Mouse (Mus musculus) kidney, embryonic 15.5 days (tissue): ENCODE measurements around the gene Tnni3. TPM values are rescaled to one million over a fixed set of nuclear protein-coding genes. Genes with fewer than 3 reads are reported as not detected.
A peak's percentile ranks its signal among the peaks of the same experiment; 100 is the strongest.

Source experiments
- ATAC-seq: fragments of 200-750 bp; cut with Nextera tagmentation; replicated peaks from 2 replicates; pipeline ENCODE4 v1.8.0; 2017; ENCODE audit warnings: moderate TSS enrichment; ENCODE audit not compliant: low FRiP score
- H3K27ac ChIP-seq: fragments of 300-500 bp; sonication (generic); 2 replicates; pipeline ENCODE4 v1.5.1; 2015; ENCODE audit warnings: mild to moderate bottlenecking, inconsistent platforms
- H3K27me3 ChIP-seq: fragments of 300-500 bp; sonication (generic); 2 replicates; pipeline ENCODE4 v1.6.1; 2015; ENCODE audit warnings: inconsistent platforms
- H3K36me3 ChIP-seq: fragments of 300-500 bp; sonication (generic); 2 replicates; pipeline ENCODE4 v1.6.1; 2015; ENCODE audit warnings: inconsistent platforms
- H3K4me1 ChIP-seq: fragments of 300-500 bp; sonication (generic); 2 replicates; pipeline ENCODE4 v1.6.1; 2015; ENCODE audit warnings: inconsistent platforms
- H3K4me2 ChIP-seq: fragments of 300-500 bp; sonication (generic); 2 replicates; pipeline ENCODE4 v1.6.1; 2015; ENCODE audit warnings: moderate library complexity, mild to moderate bottlenecking, inconsistent platforms
- H3K4me3 ChIP-seq: fragments of 300-500 bp; sonication (generic); replicated peaks from 2 replicates; pipeline ENCODE4 v1.5.1; 2015; ENCODE audit warnings: mild to moderate bottlenecking, inconsistent platforms
- H3K9ac ChIP-seq: fragments of 300-500 bp; sonication (generic); 2 replicates; pipeline ENCODE4 v1.6.1; 2015; ENCODE audit warnings: mild to moderate bottlenecking, inconsistent platforms
- H3K9me3 ChIP-seq: fragments of 300-500 bp; sonication (generic); replicated peaks from 2 replicates; pipeline ENCODE4 v1.6.1; 2016; ENCODE audit warnings: inconsistent platforms
- WGBS: fragments of 180-500 bp; shearing (Covaris S2); methylation state at CpG from one replicate; pipeline ENCODE4 v1.1.7; 2015; ENCODE audit warnings: mixed read lengths; 5-methylcytosine and 5-hydroxymethylcytosine counted together
- polyA plus RNA-seq: library from polyadenylated mRNA; unstranded; fragments of >200 nt; fragmentation: Nextera tagmentation; extraction: Ambion mirVana; gene quantifications from 2 replicates; pipeline ENCODE4 v1.2.1, GENCODE M21; 2015

Gene Tnni3
- polyA plus RNA-seq, 1 experiment from 2014 or later: 6.9 TPM

- Histone ChIP-seq H3K9ac (no peak overlapping the region), H3K36me3 (no peaks in the 10 kb centered on the region), H3K27ac (no peak overlapping the region), H3K27me3 (no peaks in the 10 kb centered on the region), H3K4me3 (no peak overlapping the region), H3K4me1 (peaks cover 55% of the 10 kb centered on the region), H3K4me2 (no peak overlapping the region), H3K9me3 (no peaks in the 10 kb centered on the region)
- 55% methylated on average over 6 of the region's 6 CpGs for WGBS
- no peak for ATAC-seq
These were observed 8.2 kb downstream of the Tnni3 start for GRCm38 (mm10) chr7:4515853-4516252.

GRCm38 (mm10) chr7:4513829-4514712 is 10.0 kb downstream of the Tnni3 start:
- Histone ChIP-seq H3K9ac (no peak overlapping the region), H3K4me2 (0 out of 2 replicates have a peak overlapping the region, but pooled peaks have one; percentile 4), H3K4me1 (peaks cover 57% of the 10 kb centered on the region), H3K27ac (peak overlapping the region; percentile 78), H3K36me3 (no peaks in the 10 kb centered on the region), H3K9me3 (no peaks in the 10 kb centered on the region), H3K4me3 (no peak overlapping the region), H3K27me3 (no peaks in the 10 kb centered on the region)
- 42% methylated on average over 6 of the region's 6 CpGs for WGBS
- no peak; the same call in 1 of the 2 replicates for ATAC-seq

GRCm38 (mm10) chr7:4513236-4513635 is 10.8 kb downstream of the Tnni3 start:
- Histone ChIP-seq H3K4me2 (no peak overlapping the region; the same call in 1 of the 2 replicates), H3K27ac (peak overlapping the region; percentile 78), H3K9ac (no peak overlapping the region), H3K4me3 (no peak overlapping the region), H3K4me1 (peaks cover 56% of the 10 kb centered on the region), H3K9me3 (no peaks in the 10 kb centered on the region), H3K36me3 (no peaks in the 10 kb centered on the region), H3K27me3 (no peaks in the 10 kb centered on the region)
- ATAC-seq: no peak
- WGBS: 33% methylated on average over 13 of the region's 13 CpGs

DNA sequence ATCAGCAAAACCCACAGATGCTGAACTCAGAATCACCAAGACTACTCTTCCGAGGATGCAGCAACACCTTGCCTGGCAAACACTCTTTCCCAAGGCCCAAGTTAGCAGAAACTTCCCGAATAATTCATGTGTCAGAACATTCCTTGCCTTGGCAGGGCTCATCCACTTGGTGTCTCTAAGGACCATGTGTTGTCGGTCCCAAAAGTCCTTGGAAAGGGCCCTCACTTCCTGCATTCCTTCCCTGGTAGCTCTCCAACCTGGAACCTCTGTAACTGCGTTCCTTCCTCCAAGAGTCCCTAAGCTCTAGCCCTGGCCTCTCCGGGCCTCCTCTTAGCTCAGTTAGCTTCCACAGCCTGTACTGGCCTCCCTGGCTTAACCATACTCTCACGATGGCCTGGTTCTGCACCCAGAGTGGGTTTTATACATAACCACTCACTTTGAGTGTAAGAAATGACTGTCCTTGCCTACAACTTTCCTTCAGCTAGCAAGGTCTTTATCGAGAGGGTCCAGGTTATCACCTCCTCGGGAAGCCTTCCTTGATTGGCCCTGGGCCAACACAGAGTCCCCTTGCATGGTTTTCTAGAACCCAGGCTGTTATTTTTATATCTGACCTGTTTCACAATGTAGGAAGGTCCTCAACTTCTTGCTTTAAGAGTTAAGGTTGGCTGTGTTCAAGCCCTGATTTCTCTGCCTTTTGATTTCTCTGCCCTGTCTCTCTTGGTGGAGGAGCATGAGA is 12.4 kb downstream of the Tnni3 start:
- Histone ChIP-seq H3K9ac (no peak overlapping the region), H3K4me2 (no peak overlapping the region), H3K27me3 (no peaks in the 10 kb centered on the region), H3K27ac (peak overlapping the region; percentile 38), H3K4me3 (no peak overlapping the region), H3K4me1 (peaks cover 52% of the 10 kb centered on the region), H3K9me3 (no peaks in the 10 kb centered on the region), H3K36me3 (no peaks in the 10 kb centered on the region)
- no peak for ATAC-seq
- 64% methylated on average over 8 of the region's 8 CpGs for WGBS

DNA sequence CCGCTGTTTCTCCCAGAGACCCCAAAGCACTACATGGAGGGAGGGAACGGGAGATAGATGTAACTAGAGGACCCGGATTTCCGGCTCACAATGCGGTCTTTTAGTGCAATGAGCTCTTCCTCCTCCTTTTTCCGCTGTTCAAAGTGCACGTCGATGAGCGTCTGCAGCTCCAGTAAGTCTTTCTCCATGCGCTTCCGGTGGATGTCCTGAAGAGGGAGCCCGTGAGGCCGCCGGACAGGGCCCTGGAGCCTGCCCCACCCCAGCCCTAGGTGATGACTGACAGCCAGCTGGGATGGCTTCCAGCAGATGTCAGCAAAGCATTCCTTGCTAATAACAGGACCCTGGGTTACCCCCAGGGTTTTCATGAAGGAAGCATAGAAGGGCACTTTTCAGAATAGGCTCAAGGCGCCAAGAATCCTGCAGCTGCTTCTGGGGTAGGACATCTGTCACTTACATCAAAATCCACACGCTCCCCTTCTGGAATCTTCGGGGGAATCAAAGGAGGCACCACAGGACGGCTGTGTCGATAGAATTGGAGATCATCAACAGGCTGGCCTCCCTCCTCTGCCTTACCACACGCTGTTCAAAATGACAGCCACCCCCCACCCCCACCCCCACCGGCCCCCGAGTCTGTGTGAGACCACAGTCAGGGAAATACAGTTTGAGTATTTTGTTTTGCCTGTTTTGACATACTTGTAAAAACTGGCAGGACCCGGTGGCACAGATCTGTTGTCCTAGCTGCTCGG is 14.0 kb downstream of the Tnni3 start:
- no peak overlapping the region for H3K9ac ChIP-seq
- peak; percentile 63 for ATAC-seq
- no peaks in the 10 kb centered on the region for H3K9me3 ChIP-seq
- peaks cover 41% of the 10 kb centered on the region for H3K4me1 ChIP-seq
- peak overlapping the region; percentile 12; the same call in 1 of the 2 replicates for H3K4me3 ChIP-seq
- no peaks in the 10 kb centered on the region for H3K27me3 ChIP-seq
- WGBS: 17% methylated on average over 24 of the region's 24 CpGs
- peak overlapping the region; percentile 41 for H3K4me2 ChIP-seq
- no peak overlapping the region for H3K27ac ChIP-seq
- H3K36me3 ChIP-seq: no peaks in the 10 kb centered on the region

DNA sequence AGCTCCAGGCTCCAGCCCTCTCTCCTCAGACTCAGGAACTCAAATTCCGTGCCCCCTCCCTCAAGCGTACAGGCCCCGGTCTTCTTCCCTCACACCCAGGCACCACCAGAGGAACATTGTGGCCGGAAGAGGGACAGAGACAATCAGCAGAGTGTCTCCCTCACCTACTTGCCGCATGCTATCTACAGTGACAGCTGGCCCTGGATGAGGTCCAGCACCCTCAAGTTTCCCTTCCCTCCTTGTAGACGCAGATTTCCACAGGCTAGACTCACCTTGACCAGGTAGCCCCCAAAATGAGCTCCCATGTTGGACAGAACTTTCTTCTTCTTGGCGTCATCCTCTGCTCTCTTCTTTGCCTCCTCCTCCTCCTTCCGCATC is 15.3 kb downstream of the Tnni3 start:
- Histone ChIP-seq H3K4me3 (no peak overlapping the region), H3K9me3 (no peaks in the 10 kb centered on the region), H3K36me3 (no peaks in the 10 kb centered on the region), H3K4me1 (peaks cover 34% of the 10 kb centered on the region), H3K9ac (no peak overlapping the region), H3K4me2 (no peak overlapping the region), H3K27me3 (no peaks in the 10 kb centered on the region), H3K27ac (no peak overlapping the region)
- ATAC-seq: no peak
- WGBS: 92% methylated on average over 8 of the region's 8 CpGs

DNA sequence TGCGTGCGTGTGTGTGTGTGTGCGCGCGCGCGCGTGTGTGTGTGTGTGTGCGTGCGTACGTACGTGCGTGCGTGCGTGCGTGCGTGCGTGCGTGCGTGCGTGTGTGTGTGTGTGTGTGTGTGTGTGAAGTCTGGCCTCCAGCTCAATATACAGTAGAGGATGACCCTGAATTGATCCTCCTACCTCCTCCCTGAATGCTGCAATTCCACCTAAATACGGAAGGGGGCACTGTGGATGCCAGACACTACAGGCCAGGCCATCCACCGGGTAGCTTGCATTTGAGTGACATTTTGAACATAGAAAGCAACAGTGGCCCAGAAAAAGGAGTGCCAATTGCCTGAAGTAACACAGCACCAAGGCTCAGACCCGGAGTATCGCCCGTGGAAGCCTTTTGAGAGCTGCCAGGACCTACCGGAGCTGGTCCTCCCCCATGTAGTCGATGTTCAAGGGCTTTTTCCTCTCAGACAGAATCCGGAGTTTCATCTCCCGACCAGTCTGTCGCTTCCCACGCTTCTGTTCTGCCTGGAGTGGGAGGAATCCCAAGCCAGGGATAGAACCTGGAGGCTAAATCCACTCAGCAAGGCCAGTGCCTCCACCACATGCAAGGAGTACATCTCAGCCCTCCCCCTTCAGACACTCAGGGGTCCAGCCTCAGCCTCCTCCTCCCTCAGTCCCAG is 15.8 kb downstream of the Tnni3 start:
- WGBS: 63% methylated on average over 27 of the region's 32 CpGs

GRCm38 (mm10) chr7:4507220-4507619 is 16.8 kb downstream of the Tnni3 start:
- Histone ChIP-seq H3K4me2 (no peak overlapping the region), H3K36me3 (no peaks in the 10 kb centered on the region), H3K9me3 (no peaks in the 10 kb centered on the region), H3K4me1 (peaks cover 29% of the 10 kb centered on the region), H3K4me3 (no peak overlapping the region), H3K27ac (no peak overlapping the region), H3K9ac (no peak overlapping the region), H3K27me3 (no peaks in the 10 kb centered on the region)
- ATAC-seq: no peak
- 58% methylated on average over 3 of the region's 4 CpGs for WGBS

More for the DNA sequence above, 15.8 kb downstream of the Tnni3 start:
- ATAC-seq: no peak
- Histone ChIP-seq H3K9me3 (no peaks in the 10 kb centered on the region), H3K4me1 (peaks cover 29% of the 10 kb centered on the region), H3K4me3 (no peak overlapping the region), H3K9ac (no peak overlapping the region), H3K4me2 (no peak overlapping the region), H3K27ac (no peak overlapping the region), H3K36me3 (no peaks in the 10 kb centered on the region), H3K27me3 (no peaks in the 10 kb centered on the region)

GRCm38 (mm10) chr7:4504646-4505435 is 19.2 kb downstream of the Tnni3 start:
- Histone ChIP-seq H3K27me3 (no peaks in the 10 kb centered on the region), H3K9ac (no peak overlapping the region), H3K4me3 (no peak overlapping the region), H3K9me3 (no peaks in the 10 kb centered on the region), H3K4me1 (peaks cover 31% of the 10 kb centered on the region), H3K27ac (0 out of 2 replicates have a peak overlapping the region, but pooled peaks have one; percentile 33), H3K4me2 (no peak overlapping the region), H3K36me3 (no peaks in the 10 kb centered on the region)
- no peak for ATAC-seq
- 46% methylated on average over 11 of the region's 11 CpGs for WGBS

DNA sequence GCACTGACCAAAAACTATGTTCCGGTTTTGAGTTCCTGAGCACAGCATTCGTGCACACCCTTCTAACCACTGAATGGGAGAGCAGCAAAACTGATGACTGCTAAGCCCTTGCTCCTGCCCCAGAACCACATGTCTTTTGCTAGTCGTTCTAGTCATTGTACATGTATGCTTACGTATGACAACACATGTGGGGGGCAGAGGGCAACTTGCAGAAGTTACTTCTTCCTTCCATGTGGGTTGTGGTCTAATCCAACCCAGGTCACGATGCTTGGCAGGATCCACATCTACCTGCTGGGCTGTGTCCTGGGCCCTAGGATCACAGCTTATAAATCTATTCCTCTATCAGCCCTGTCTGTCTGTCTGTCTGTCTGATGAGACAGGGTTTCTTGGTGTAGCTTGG is 20.2 kb downstream of the Tnni3 start:
- Histone ChIP-seq H3K4me2 (no peak overlapping the region), H3K4me3 (no peak overlapping the region), H3K27ac (0 out of 2 replicates have a peak overlapping the region, but pooled peaks have one; percentile 0), H3K9me3 (no peaks in the 10 kb centered on the region), H3K36me3 (no peaks in the 10 kb centered on the region), H3K4me1 (peaks cover 36% of the 10 kb centered on the region), H3K27me3 (no peaks in the 10 kb centered on the region), H3K9ac (no peak overlapping the region)
- 83% methylated on average over 5 of the region's 5 CpGs for WGBS
- ATAC-seq: no peak

DNA sequence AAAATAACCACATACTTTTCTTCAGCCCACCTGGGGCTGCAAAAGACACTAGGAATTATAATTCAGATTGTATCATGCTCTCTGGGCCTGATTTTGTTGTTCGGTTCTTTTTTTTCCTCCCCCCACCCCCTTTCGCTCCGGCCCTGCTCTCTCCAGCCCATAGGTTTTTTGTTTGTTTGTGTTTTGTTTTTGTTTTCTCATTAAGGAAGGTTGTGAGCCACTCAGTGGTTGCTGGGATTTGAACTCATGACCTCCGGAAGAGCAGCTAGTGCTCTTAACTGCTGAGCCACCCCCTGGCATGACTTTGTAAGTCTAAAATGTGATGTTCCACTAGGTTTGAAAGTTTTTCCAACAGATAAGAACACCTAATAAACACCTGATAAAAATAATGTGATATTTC is 20.9 kb downstream of the Tnni3 start:
- ATAC-seq: no peak
- WGBS: 86% methylated on average over 4 of the region's 4 CpGs
- H3K27me3 ChIP-seq: no peaks in the 10 kb centered on the region
- H3K4me2 ChIP-seq: no peak overlapping the region
- no peaks in the 10 kb centered on the region for H3K9me3 ChIP-seq
- no peak overlapping the region for H3K9ac ChIP-seq
- H3K4me3 ChIP-seq: 0 out of 2 replicates have a peak overlapping the region, but pooled peaks have one; percentile 90
- H3K36me3 ChIP-seq: no peaks in the 10 kb centered on the region
- peaks cover 43% of the 10 kb centered on the region for H3K4me1 ChIP-seq
- H3K27ac ChIP-seq: peak overlapping the region; percentile 91
